Mouse (Mus musculus) hindbrain, postnatal 0 days (tissue): ENCODE results near the gene 2900026A02Rik. TPM values are rescaled to one million over a fixed set of nuclear protein-coding genes. Genes with fewer than 3 reads are reported as not detected.
A peak's percentile ranks its signal among the peaks of the same experiment; 100 is the strongest.

Experiments
- ATAC-seq: fragments of 200-750 bp; cut with Nextera tagmentation; 2 replicates; pipeline ENCODE4 v1.8.0; 2017; ENCODE audit warnings: mild to moderate bottlenecking, moderate TSS enrichment, moderate library complexity
- DNase-seq: peaks from one replicate; pipeline ENCODE4 v3.0.0-alpha.2; 2015; ENCODE audit warnings: low spot score
- H3K27ac ChIP-seq: fragments of 300-500 bp; sonication (generic); 2 replicates; pipeline ENCODE4 v1.5.1; 2014; ENCODE audit warnings: mild to moderate bottlenecking
- H3K27me3 ChIP-seq: fragments of 300-500 bp; sonication (generic); 2 replicates; pipeline ENCODE4 v1.6.1; 2014; ENCODE audit warnings: low read length, mixed read lengths; ENCODE audit not compliant: insufficient read depth
- H3K36me3 ChIP-seq: fragments of 300-500 bp; sonication (generic); 2 replicates; pipeline ENCODE4 v1.6.1; 2014; ENCODE audit warnings: low read length, mixed read lengths; ENCODE audit not compliant: insufficient read depth
- H3K4me1 ChIP-seq: fragments of 300-500 bp; sonication (generic); 2 replicates; pipeline ENCODE4 v1.6.1; 2014; ENCODE audit warnings: antibody characterized with exemption, low read length, mixed read lengths; ENCODE audit not compliant: insufficient read depth
- H3K4me2 ChIP-seq: fragments of 300-500 bp; sonication (generic); 2 replicates; pipeline ENCODE4 v1.6.1; 2014; ENCODE audit warnings: low read depth, mild to moderate bottlenecking, low read length, moderate library complexity, mixed read lengths
- H3K4me3 ChIP-seq: fragments of 300-500 bp; sonication (generic); 2 replicates; pipeline ENCODE4 v1.5.1; 2014; ENCODE audit warnings: low read length
- H3K9ac ChIP-seq: fragments of 300-500 bp; sonication (generic); replicated peaks from 2 replicates; pipeline ENCODE4 v1.6.1; 2014; ENCODE audit warnings: mild to moderate bottlenecking, low read length, moderate library complexity, mixed read lengths
- H3K9me3 ChIP-seq: fragments of 300-500 bp; sonication (generic); 2 replicates; pipeline ENCODE4 v1.6.1; 2016; ENCODE audit warnings: low read length, mixed read lengths
- CTCF ChIP-seq: IDR thresholded peaks from 2 replicates; pipeline ENCODE4 v1.5.1; 2016; ENCODE audit warnings: antibody characterized with exemption, control low read depth, low read depth
- WGBS: fragments of 180-500 bp; shearing (Covaris S2); extraction: QIAGEN DNeasy Blood & Tissue Kit; methylation state at CpG from one replicate; pipeline ENCODE4 v1.1.7; 2014; 5-methylcytosine and 5-hydroxymethylcytosine counted together
- polyA plus RNA-seq: library from polyadenylated mRNA; unstranded; fragments of >200 nt; fragmentation: Nextera tagmentation; extraction: Ambion mirVana; gene quantifications from 2 replicates; pipeline ENCODE4 v1.2.1, GENCODE M21; 2015
- total RNA-seq: library from RNA; depleted of rRNA; stranded (reverse); fragments of >200 nt; gene quantifications from 2 replicates; pipeline ENCODE4 v1.2.3, GENCODE M21; 2014

The 2900026A02Rik gene
- total and polyA plus RNA-seq, 2 experiments from 2014 or later = 3.1 to 10.6 TPM

DNA sequence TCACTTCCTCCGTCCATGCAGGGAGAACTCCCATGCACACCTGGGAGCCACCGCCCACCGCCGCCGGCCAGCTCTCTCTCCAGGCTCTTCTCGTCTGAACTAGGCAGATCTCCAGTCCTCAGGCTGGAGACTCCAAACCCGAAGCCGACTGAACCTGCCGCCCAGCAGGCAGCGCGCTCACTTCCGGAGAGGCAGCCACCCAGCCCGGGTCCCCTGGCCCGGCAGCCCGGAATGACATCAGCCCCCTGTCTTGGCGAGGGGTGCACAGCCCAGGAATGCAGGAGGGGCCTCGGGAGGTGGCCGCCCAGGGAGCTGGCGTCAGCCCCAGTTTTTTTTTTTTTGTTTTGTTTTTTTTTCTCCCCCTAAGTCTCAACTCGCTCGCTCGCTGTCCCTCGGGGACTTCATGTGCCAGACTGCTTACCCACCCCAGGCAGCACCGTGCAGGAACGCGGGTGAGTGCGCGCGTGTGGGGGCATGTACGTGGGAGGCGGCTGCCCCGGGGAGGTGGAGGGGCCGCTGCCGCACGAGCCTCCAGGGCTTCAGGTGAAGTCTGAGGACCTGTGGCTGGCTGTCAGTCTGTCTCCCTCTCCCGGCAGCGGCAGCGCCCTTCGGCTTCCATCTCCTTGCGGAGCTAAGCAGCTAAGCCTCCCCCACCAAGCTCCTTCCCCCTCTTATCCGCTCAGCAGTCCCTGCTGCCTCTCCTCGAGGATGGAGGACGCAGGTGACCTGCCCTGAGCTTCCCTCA is 82.5 kb downstream of the 2900026A02Rik start:
- peak; percentile 59 for TF ChIP-seq CTCF
- Histone ChIP-seq H3K4me1 (0 out of 2 replicates have a peak, but pooled peaks cover 10% of the 10 kb centered on the region), H3K36me3 (no peaks in the 10 kb centered on the region), H3K27me3 (no peaks in the 10 kb centered on the region), H3K9me3 (no peaks in the 10 kb centered on the region), H3K27ac (peak overlapping the region; percentile 9), H3K4me3 (peak overlapping the region; percentile 38), H3K9ac (peak overlapping the region; percentile 60), H3K4me2 (peak overlapping the region; percentile 90)
- DNase-seq (peak; percentile 66), ATAC-seq (peak; percentile 55)
- WGBS = under 1% methylated on average over 42 of the region's 43 CpGs

DNA sequence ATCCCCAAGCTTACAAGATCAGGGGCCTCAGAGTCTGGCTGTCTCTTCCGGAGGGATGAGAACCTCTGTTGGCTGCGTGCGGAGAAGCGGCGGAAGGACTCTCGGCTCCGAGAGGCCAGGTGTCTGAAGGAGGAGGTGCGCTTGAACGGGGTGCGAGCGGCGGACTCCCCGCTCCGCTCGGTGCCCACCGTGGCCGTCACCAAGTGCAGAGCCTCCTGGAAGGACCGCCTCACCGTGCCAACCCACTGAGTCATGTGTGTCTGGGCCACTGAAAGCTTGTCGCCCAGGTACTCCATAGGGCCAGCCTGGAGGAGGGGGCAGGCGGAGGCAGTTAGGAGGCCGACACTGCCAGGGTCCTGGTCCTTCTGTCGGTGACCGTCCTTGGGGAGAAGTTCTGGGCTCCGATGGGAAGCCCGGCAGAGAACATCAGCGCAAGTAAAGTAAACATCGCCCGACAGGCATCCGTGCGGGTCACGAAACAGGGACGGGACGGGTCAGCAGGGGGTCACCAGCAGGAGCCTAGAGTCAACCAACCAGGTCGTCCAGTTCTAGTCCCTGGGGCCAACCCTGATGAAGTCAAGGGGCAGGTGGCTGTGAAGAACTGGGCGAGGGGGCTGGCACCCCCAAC is 83.2 kb downstream of the 2900026A02Rik start:
- ATAC-seq = no peak

DNA sequence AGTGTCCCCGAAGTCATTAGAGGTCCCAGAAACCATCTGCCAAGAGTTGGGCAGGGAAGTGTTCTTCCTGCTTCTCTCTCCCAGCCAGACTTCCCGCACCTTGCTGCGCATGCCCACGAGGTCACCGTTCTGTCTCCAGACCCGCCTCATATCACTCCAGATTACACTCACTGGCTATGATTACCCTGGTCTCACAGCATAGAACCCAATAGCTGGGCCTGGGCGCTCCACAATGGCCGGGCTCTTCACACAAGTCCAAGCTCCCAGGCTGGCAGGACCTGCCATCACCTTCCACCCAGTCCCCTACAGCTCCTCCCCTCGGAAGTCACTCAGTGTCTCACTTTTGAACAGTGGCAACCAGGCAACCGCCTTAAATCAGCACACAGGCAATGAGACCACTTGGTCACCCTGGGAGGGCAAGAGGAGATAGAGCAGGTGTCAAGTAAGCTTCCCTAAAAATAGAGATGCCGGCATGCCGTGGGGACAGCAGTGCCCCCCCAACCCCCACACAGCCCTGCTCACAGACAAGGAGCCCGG is 84.0 kb downstream of the 2900026A02Rik start:
- no peak for ATAC-seq
- 74% methylated on average over 13 of the region's 13 CpGs for WGBS
- no peaks in the 10 kb centered on the region for H3K27me3 ChIP-seq
- H3K36me3 ChIP-seq = no peaks in the 10 kb centered on the region
- H3K4me2 ChIP-seq = peak overlapping the region; percentile 90
- H3K4me1 ChIP-seq = 0 out of 2 replicates have a peak, but pooled peaks cover 10% of the 10 kb centered on the region
- no peak for DNase-seq
- no peaks in the 10 kb centered on the region for H3K9me3 ChIP-seq
- no peak for TF ChIP-seq CTCF
- H3K27ac ChIP-seq = peak overlapping the region; percentile 9; the same call in 1 of the 2 replicates
- H3K4me3 ChIP-seq = peak overlapping the region; percentile 38
- H3K9ac ChIP-seq = peak overlapping the region; percentile 60

More for the DNA sequence above, 83.2 kb downstream of the 2900026A02Rik start:
- Histone ChIP-seq H3K9ac (peak overlapping the region; percentile 60), H3K9me3 (no peaks in the 10 kb centered on the region), H3K36me3 (no peaks in the 10 kb centered on the region), H3K4me1 (0 out of 2 replicates have a peak, but pooled peaks cover 10% of the 10 kb centered on the region), H3K27me3 (no peaks in the 10 kb centered on the region), H3K27ac (peak overlapping the region; percentile 9; the same call in 1 of the 2 replicates), H3K4me2 (peak overlapping the region; percentile 90), H3K4me3 (peak overlapping the region; percentile 38)
- no peak for DNase-seq
- WGBS = 13% methylated on average over 36 of the region's 36 CpGs
- TF ChIP-seq CTCF = no peak

DNA sequence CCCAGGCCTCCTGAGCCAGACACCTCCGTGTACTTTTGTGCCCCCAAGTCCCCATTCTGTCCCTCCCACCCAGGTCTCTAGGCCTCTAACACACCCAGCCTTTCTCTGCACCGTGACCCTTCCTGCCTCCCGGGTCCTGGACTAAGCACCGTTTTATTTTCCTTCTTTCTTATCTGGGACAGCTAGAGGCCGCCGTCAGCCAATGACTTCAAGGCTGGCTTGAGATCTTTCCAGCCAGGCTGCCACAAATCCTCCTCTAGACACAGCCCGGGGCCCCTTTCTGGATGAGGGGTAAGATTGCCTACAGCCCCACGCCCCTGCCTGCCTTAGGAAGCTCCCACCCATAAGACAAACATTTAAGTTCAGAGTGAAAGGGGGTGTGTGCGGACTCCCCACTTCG is 85.5 kb downstream of the 2900026A02Rik start:
- WGBS = 49% methylated on average over 10 of the region's 10 CpGs
- no peak overlapping the region for H3K9ac ChIP-seq
- H3K9me3 ChIP-seq = no peaks in the 10 kb centered on the region
- DNase-seq (no peak), ATAC-seq (no peak)
- H3K4me1 ChIP-seq = 0 out of 2 replicates have a peak, but pooled peaks cover 10% of the 10 kb centered on the region
- no peaks in the 10 kb centered on the region for H3K36me3 ChIP-seq
- no peak overlapping the region for H3K4me3 ChIP-seq
- H3K27me3 ChIP-seq = no peaks in the 10 kb centered on the region
- H3K4me2 ChIP-seq = peak overlapping the region; percentile 90
- no peak for TF ChIP-seq CTCF
- no peak overlapping the region for H3K27ac ChIP-seq

DNA sequence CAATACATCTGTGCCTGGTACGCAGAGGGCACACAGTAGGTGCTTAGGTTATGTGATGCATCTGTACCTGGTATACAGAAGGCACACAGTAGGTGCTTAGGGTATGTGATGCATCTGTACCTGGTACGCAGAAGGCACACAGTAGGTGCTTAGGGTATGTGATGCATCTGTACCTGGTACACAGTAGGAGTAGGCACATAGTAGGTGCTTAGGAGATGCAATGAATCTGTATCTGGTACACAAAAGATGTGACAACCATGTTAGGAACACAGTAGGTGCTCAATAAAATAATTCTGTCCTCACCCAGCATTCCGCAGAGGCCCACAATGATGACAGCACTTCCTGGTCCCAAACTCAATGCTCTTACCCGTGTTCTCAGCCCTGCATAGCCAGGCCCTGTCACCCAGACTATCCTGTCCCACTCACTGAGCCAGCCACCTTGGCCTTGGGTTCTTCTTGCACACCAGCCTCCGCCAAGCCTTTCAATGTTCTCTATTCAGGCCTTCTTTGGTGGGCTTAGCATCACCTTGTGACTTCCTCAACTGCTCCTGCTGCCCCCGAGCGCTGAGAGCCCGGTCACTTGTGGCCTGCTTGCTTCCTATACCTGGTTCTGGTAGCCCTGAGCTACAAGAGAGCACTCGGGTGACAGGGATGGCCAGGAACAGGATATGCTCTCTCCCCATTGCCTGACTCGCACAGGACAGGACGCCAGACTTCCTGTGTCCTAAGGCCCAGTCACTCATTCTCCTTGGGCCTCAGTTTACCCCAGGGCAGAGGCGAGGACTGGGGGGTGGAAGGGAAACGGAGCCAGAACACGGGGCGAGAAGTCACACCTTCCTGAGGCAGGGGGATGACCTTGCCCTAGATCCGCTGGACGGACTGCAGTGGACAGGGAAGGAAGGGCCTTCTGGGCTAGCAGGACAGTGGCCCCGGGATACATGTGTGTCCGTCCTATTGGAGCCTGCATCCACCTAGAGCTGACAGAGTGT is 87.0 kb downstream of the 2900026A02Rik start:
- no peak overlapping the region for H3K9ac ChIP-seq
- H3K4me2 ChIP-seq = no peak overlapping the region
- peak overlapping the region; percentile 60 for H3K27ac ChIP-seq
- DNase-seq = no peak
- no peak for ATAC-seq
- H3K36me3 ChIP-seq = no peaks in the 10 kb centered on the region
- no peaks in the 10 kb centered on the region for H3K27me3 ChIP-seq
- 90% methylated on average over 19 of the region's 19 CpGs for WGBS
- TF ChIP-seq CTCF = no peak
- no peaks in the 10 kb centered on the region for H3K9me3 ChIP-seq
- 0 out of 2 replicates have a peak, but pooled peaks cover 7% of the 10 kb centered on the region for H3K4me1 ChIP-seq
- H3K4me3 ChIP-seq = no peak overlapping the region

DNA sequence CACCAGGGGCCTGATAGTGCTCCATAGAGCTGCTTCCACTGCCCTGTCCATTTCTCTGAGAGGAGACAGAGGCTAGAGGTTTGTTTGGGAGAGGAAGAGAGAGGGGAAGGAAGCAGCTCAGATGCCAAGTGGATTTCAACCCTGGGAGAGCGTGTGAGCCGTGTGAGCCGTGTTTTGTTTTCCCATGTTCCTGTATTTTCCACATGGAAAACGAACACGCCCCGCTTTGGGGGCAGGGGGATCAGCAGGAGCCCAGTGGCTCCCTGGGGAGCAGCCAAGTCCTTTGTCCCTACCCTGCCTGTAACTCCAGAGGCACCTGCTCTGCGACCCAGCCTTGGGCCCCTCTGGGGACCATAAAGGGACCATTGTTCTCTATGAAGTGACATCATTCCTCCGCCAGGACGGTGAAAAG is 88.0 kb downstream of the 2900026A02Rik start:
- no peak overlapping the region for H3K4me3 ChIP-seq
- no peaks in the 10 kb centered on the region for H3K27me3 ChIP-seq
- H3K27ac ChIP-seq = peak overlapping the region; percentile 60
- 18% methylated on average over 9 of the region's 9 CpGs for whole genome bisulfite sequencing
- no peaks in the 10 kb centered on the region for H3K9me3 ChIP-seq
- 0 out of 2 replicates have a peak, but pooled peaks cover 4% of the 10 kb centered on the region for H3K4me1 ChIP-seq
- no peak for TF ChIP-seq CTCF
- ATAC-seq (peak; percentile 42; the same call in 1 of the 2 replicates), DNase-seq (peak; percentile 40)
- no peaks in the 10 kb centered on the region for H3K36me3 ChIP-seq
- H3K4me2 ChIP-seq = no peak overlapping the region
- H3K9ac ChIP-seq = no peak overlapping the region
